Mouse (Mus musculus) right cerebral cortex, adult 18-20 months (tissue): ENCODE measurements around the gene Ddx11.
"Not testable (repeated sequence)": the region's sequence is repeated elsewhere in the genome, so short reads cannot be mapped to it uniquely, and the experiment has no call there.

Experiments used
- DNase-seq: peaks from one replicate; pipeline ENCODE4 v3.0.0; 2022; ENCODE audit warnings: mixed read lengths

Gene Ddx11

GRCm38 (mm10) chr17:66118991-66119390 is 4.3 kb upstream of the Ddx11 start:
- no peak for DNase-seq

- DNase-seq: no peak
Measured at GRCm38 (mm10) chr17:66120701-66121100, 2.6 kb upstream of the Ddx11 start.

- DNase-seq: no peak
Measured at GRCm38 (mm10) chr17:66123816-66124610, 693 bp downstream of the Ddx11 start.

- DNase-seq: no peak
Measured at GRCm38 (mm10) chr17:66125211-66125610, 1.9 kb downstream of the Ddx11 start.

GRCm38 (mm10) chr17:66130371-66130770 is 7.1 kb downstream of the Ddx11 start:
- DNase-seq: no peak

GRCm38 (mm10) chr17:66131212-66131611 is 7.9 kb downstream of the Ddx11 start:
- DNase-seq: no peak

- DNase-seq: not testable (repeated sequence)
Measured at GRCm38 (mm10) chr17:66152706-66153662, 29.7 kb downstream of the Ddx11 start.

GRCm38 (mm10) chr17:66153735-66154423 is 30.6 kb downstream of the Ddx11 start:
- not testable (repeated sequence) for DNase-seq

GRCm38 (mm10) chr17:66154876-66155275 is 31.6 kb downstream of the Ddx11 start:
- no peak for DNase-seq

GRCm38 (mm10) chr17:66158271-66158670 is 35.0 kb downstream of the Ddx11 start:
- no peak for DNase-seq

GRCm38 (mm10) chr17:66167141-66167540 is 43.8 kb downstream of the Ddx11 start:
- DNase-seq: not testable (repeated sequence)

GRCm38 (mm10) chr17:66170971-66171370 is 47.7 kb downstream of the Ddx11 start:
- not testable (repeated sequence) for DNase-seq

- DNase-seq: no peak
Measured at GRCm38 (mm10) chr17:66190577-66190976, 67.3 kb downstream of the Ddx11 start.

GRCm38 (mm10) chr17:66197041-66197440 is 73.7 kb downstream of the Ddx11 start:
- no peak for DNase-seq
